Mouse (Mus musculus): ENCODE measurements at regions not wholly inside any gene's neighbourhood (a gene's known extent, or its start where the extent isn't known, plus 50 kb on each side); places are given as distances from the start of the nearest gene placed in this dataset.

- no peak for TF ChIP-seq CTCF (IDR thresholded peaks at IDR 0.05; ENCODE audit: control insufficient read depth, insufficient read depth, low read length)
- TF ChIP-seq POLR2A (IDR thresholded peaks at IDR 0.05; ENCODE audit: borderline replicate concordance, control insufficient read depth, low read depth, low read length), result no peak
These were observed 164.1 kb upstream of the Mrps10 start for GRCm38 (mm10) chr17:47204470-47205162.
